Comparison of ENCODE assay signal across 16 mouse cellular contexts in genomic region chr14:45642217-45642616, GRCm38 (mm10). TPM values are rescaled to one million over a fixed set of nuclear protein-coding genes. Genes with fewer than 3 reads are reported as not detected.
DNase-seq lines count a peak whose midpoint lies in the region; ATAC-seq and TF ChIP-seq lines count a peak whose summit lies in the region.
"Had no signal": no experiment of that assay in that cellular context is flagged by ENCODE, and none has a peak within 500 bp of the region (broad histone marks: within the 10 kb centered on the region; RNA-seq: fewer than 3 reads in every experiment).

No protein-coding gene starts in this region.

- no peak overlapping the region for H3K27ac ChIP-seq in heart, embryonic 11.5 days (ENCODE audit: low read depth, low read length)
- H3K27ac ChIP-seq in kidney, postnatal 0 days = no peak overlapping the region
- H3K27ac ChIP-seq in forebrain, embryonic 16.5 days (ENCODE audit: low read length) = peak overlapping the region; percentile 84
- H3K27ac ChIP-seq in midbrain, embryonic 16.5 days (ENCODE audit: low read length) = peak overlapping the region; percentile 35
- H3K27ac ChIP-seq in liver, postnatal 0 days (ENCODE audit: low read depth) = no peak overlapping the region
- H3K27ac ChIP-seq: limb, embryonic 13.5 days; liver, embryonic 15.5 days had no signal

- H3K4me3 ChIP-seq in heart, embryonic 11.5 days (ENCODE audit: low read depth, low read length) = no peak overlapping the region
- H3K4me3 ChIP-seq in kidney, postnatal 0 days (replicated peaks; ENCODE audit: low read depth, low read length) = no peak overlapping the region
- H3K4me3 ChIP-seq in forebrain, embryonic 16.5 days (replicated peaks; ENCODE audit: low read length) = no peak overlapping the region
- no peak overlapping the region for H3K4me3 ChIP-seq in midbrain, embryonic 16.5 days (ENCODE audit: low read depth, low read length)
- H3K4me3 ChIP-seq in liver, postnatal 0 days (ENCODE audit: low read depth, low read length) = no peak overlapping the region
- H3K4me3 ChIP-seq: limb, embryonic 13.5 days; liver, embryonic 15.5 days had no signal

- no peaks in the 10 kb centered on the region for H3K36me3 ChIP-seq in heart, embryonic 11.5 days (ENCODE audit: control insufficient read depth, insufficient read depth, low read length)
- H3K36me3 ChIP-seq in kidney, postnatal 0 days (ENCODE audit: insufficient read depth, low read length) = no peaks in the 10 kb centered on the region
- H3K36me3 ChIP-seq in forebrain, embryonic 16.5 days (ENCODE audit: control insufficient read depth, insufficient read depth) = no peaks in the 10 kb centered on the region
- no peaks in the 10 kb centered on the region for H3K36me3 ChIP-seq in midbrain, embryonic 16.5 days (ENCODE audit: control insufficient read depth, insufficient read depth, low read length)
- H3K36me3 ChIP-seq in liver, postnatal 0 days (replicated peaks; ENCODE audit: insufficient read depth, low read length) = no peaks in the 10 kb centered on the region
- H3K36me3 ChIP-seq: limb, embryonic 13.5 days; liver, embryonic 15.5 days had no signal

- H3K9ac ChIP-seq in heart, embryonic 11.5 days (ENCODE audit: low read depth, low read length) = no peak overlapping the region
- H3K9ac ChIP-seq in kidney, postnatal 0 days (ENCODE audit: low read depth, low read length) = no peak overlapping the region
- peak overlapping the region; percentile 22; the same call in 1 of the 2 replicates for H3K9ac ChIP-seq in forebrain, embryonic 16.5 days (replicated peaks; ENCODE audit: low read depth, low read length)
- H3K9ac ChIP-seq in midbrain, embryonic 16.5 days (ENCODE audit: low read depth, low read length) = no peak overlapping the region
- H3K9ac ChIP-seq in liver, postnatal 0 days (replicated peaks) = no peak overlapping the region
- H3K9ac ChIP-seq: limb, embryonic 13.5 days; liver, embryonic 15.5 days had no signal

- TF ChIP-seq CTCF in kidney, postnatal 0 days (IDR thresholded peaks at IDR 0.05; ENCODE audit: low read depth) = no peak
- no peak for TF ChIP-seq CTCF in liver, postnatal 0 days (IDR thresholded peaks at IDR 0.05; ENCODE audit: low read depth)

- H3K9me3 ChIP-seq in heart, embryonic 11.5 days (replicated peaks; ENCODE audit: control insufficient read depth, low read length) = no peaks in the 10 kb centered on the region
- no peaks in the 10 kb centered on the region for H3K9me3 ChIP-seq in kidney, postnatal 0 days (replicated peaks; ENCODE audit: low read length)
- H3K9me3 ChIP-seq in forebrain, embryonic 16.5 days (ENCODE audit: control insufficient read depth, low read length) = no peaks in the 10 kb centered on the region
- no peaks in the 10 kb centered on the region for H3K9me3 ChIP-seq in midbrain, embryonic 16.5 days (replicated peaks; ENCODE audit: control insufficient read depth, low read length, poor library complexity, severe bottlenecking)
- H3K9me3 ChIP-seq in liver, postnatal 0 days (ENCODE audit: low read length) = no peaks in the 10 kb centered on the region
- H3K9me3 ChIP-seq: limb, embryonic 13.5 days; liver, embryonic 15.5 days had no signal

- H3K4me2 ChIP-seq in heart, embryonic 11.5 days = no peak overlapping the region
- no peak overlapping the region for H3K4me2 ChIP-seq in kidney, postnatal 0 days (ENCODE audit: low read length)
- peak overlapping the region; percentile 3; the same call in 1 of the 2 replicates for H3K4me2 ChIP-seq in forebrain, embryonic 16.5 days (ENCODE audit: low read length)
- no peak overlapping the region for H3K4me2 ChIP-seq in midbrain, embryonic 16.5 days (ENCODE audit: low read length)
- H3K4me2 ChIP-seq in liver, postnatal 0 days (ENCODE audit: low read depth, low read length) = no peak overlapping the region
- H3K4me2 ChIP-seq: limb, embryonic 13.5 days; liver, embryonic 15.5 days had no signal

- ATAC-seq in heart, embryonic 11.5 days (replicated peaks; ENCODE audit: insufficient number of reproducible peaks, low FRiP score, low TSS enrichment) = no peak
- ATAC-seq in kidney, postnatal 0 days (replicated peaks; ENCODE audit: low FRiP score, low read depth) = 0 out of 2 replicates have a peak, but pooled peaks have one; percentile 25
- no peak for ATAC-seq in forebrain, embryonic 16.5 days
- no peak for ATAC-seq in midbrain, embryonic 16.5 days
- ATAC-seq in liver, postnatal 0 days = no peak
- ATAC-seq: inflammation-experienced regulatory T-cells, adult 6 months had no signal

- 73% methylated on average over 9 of the region's 9 CpGs for WGBS in heart, embryonic 11.5 days (ENCODE audit: insufficient replicate concordance)
- 54% methylated on average over 9 of the region's 9 CpGs for WGBS in kidney, postnatal 0 days
- 52% methylated on average over 9 of the region's 9 CpGs for WGBS in forebrain, embryonic 16.5 days
- 67% methylated on average over 9 of the region's 9 CpGs for WGBS in midbrain, embryonic 16.5 days
- WGBS in liver, postnatal 0 days (ENCODE audit: insufficient replicate concordance) = 83% methylated on average over 9 of the region's 9 CpGs

- peak; percentile 56 for DNase-seq in heart, adult 11 months
- DNase-seq in kidney, postnatal 0 days (ENCODE audit: low spot score) = no peak
- no peak for DNase-seq in kidney, postnatal 36 days
- DNase-seq in liver, postnatal 0 days = no peak
- DNase-seq in spleen, postnatal 10 days (ENCODE audit: low spot score in 2 of 2) = no peak
- DNase-seq: cerebellum, adult 9-11 months; heart, postnatal 10 days; kidney, adult 8-10 months; right cerebral cortex, postnatal 14 days; thymus, postnatal 36 days had no signal

- TF ChIP-seq EP300 in liver, postnatal 0 days (IDR thresholded peaks at IDR 0.05; ENCODE audit: low read depth) = no peak

- no peaks in the 10 kb centered on the region for H3K27me3 ChIP-seq in heart, embryonic 11.5 days (ENCODE audit: control insufficient read depth, insufficient read depth, low read length)
- no peaks in the 10 kb centered on the region for H3K27me3 ChIP-seq in kidney, postnatal 0 days (ENCODE audit: insufficient read depth, low read length)
- no peaks in the 10 kb centered on the region for H3K27me3 ChIP-seq in forebrain, embryonic 16.5 days (replicated peaks; ENCODE audit: control insufficient read depth, insufficient read depth, low read length)
- no peaks in the 10 kb centered on the region for H3K27me3 ChIP-seq in midbrain, embryonic 16.5 days (ENCODE audit: control insufficient read depth, insufficient read depth, low read depth, low read length)
- H3K27me3 ChIP-seq in liver, postnatal 0 days (ENCODE audit: insufficient read depth, low read length) = no peaks in the 10 kb centered on the region
- H3K27me3 ChIP-seq: limb, embryonic 13.5 days; liver, embryonic 15.5 days had no signal

- H3K4me1 ChIP-seq in heart, embryonic 11.5 days (ENCODE audit: control insufficient read depth, insufficient read depth, low read length) = peaks cover 12% of the 10 kb centered on the region; the same call in 1 of the 2 replicates
- no peaks in the 10 kb centered on the region for H3K4me1 ChIP-seq in kidney, postnatal 0 days (replicated peaks; ENCODE audit: insufficient read depth, low read length)
- peaks cover 27% of the 10 kb centered on the region for H3K4me1 ChIP-seq in forebrain, embryonic 16.5 days (replicated peaks; ENCODE audit: control insufficient read depth, insufficient read depth, low read length)
- H3K4me1 ChIP-seq in midbrain, embryonic 16.5 days (ENCODE audit: control insufficient read depth, insufficient read depth, low read length) = peaks cover 23% of the 10 kb centered on the region
- H3K4me1 ChIP-seq in liver, postnatal 0 days (ENCODE audit: insufficient read depth) = no peaks in the 10 kb centered on the region

RNA-seq across cellular contexts. Expression of gene Ddhd1, which starts 15.7 kb away (rescaled TPM):
- polyA plus RNA-seq in heart, embryonic 11.5 days (2014; fragmentation: Nextera tagmentation; extraction: Ambion mirVana) = 12.6 and 13.9 TPM in 2 replicates
- 4.9 and 5.4 TPM in 2 replicates for polyA plus RNA-seq in kidney, postnatal 0 days (2015; fragmentation: Nextera tagmentation; extraction: Ambion mirVana)
- 16.8 and 18.2 TPM in 2 replicates for polyA plus RNA-seq in forebrain, embryonic 16.5 days (2015; fragmentation: Nextera tagmentation; extraction: Ambion mirVana)
- 16.2 and 18.5 TPM in 2 replicates for polyA plus RNA-seq in midbrain, embryonic 16.5 days (2015; fragmentation: Nextera tagmentation; extraction: Ambion mirVana)
- polyA plus RNA-seq in liver, postnatal 0 days (2015; fragmentation: Nextera tagmentation; extraction: Ambion mirVana) = 3.2 and 3.7 TPM in 2 replicates

Comparison
In these comparisons a context has a peak if more than half of its experiments do, and no peak if none do; other contexts are left out.
1. H3K27ac ChIP-seq: peak in forebrain, embryonic 16.5 days (single experiment) and midbrain, embryonic 16.5 days (single experiment); none in heart, embryonic 11.5 days (single experiment), kidney, postnatal 0 days (single experiment) and liver, postnatal 0 days (single experiment).